Mouse (Mus musculus) forebrain, postnatal 0 days (tissue): Measurements from ENCODE around the gene Mast4. TPM values are rescaled to one million over a fixed set of nuclear protein-coding genes. Genes with fewer than 3 reads are reported as not detected.

Source experiments
- ATAC-seq: fragments of 200-750 bp; cut with Nextera tagmentation; 2 replicates; pipeline ENCODE4 v1.8.0; 2017; ENCODE audit warnings: mild to moderate bottlenecking, moderate library complexity
- DNase-seq: peaks from one replicate; pipeline ENCODE4 v3.0.0-alpha.2; 2015
- H3K27ac ChIP-seq: fragments of 300-500 bp; sonication (generic); 2 replicates; pipeline ENCODE4 v1.5.1; 2014; ENCODE audit warnings: low read depth, mild to moderate bottlenecking, antibody characterized with exemption, low read length, moderate library complexity, mixed read lengths
- H3K27me3 ChIP-seq: fragments of 300-500 bp; sonication (generic); 2 replicates; pipeline ENCODE4 v1.6.1; 2014; ENCODE audit warnings: mild to moderate bottlenecking, low read length, mixed read lengths; ENCODE audit not compliant: insufficient read depth
- H3K36me3 ChIP-seq: fragments of 300-500 bp; sonication (generic); 2 replicates; pipeline ENCODE4 v1.6.1; 2014; ENCODE audit warnings: mild to moderate bottlenecking, moderate library complexity; ENCODE audit not compliant: insufficient read depth
- H3K4me1 ChIP-seq: fragments of 300-500 bp; sonication (generic); 2 replicates; pipeline ENCODE4 v1.6.1; 2014; ENCODE audit warnings: antibody characterized with exemption; ENCODE audit not compliant: insufficient read depth
- H3K4me2 ChIP-seq: fragments of 300-500 bp; sonication (generic); 2 replicates; pipeline ENCODE4 v1.6.1; 2014; ENCODE audit warnings: low read depth, mild to moderate bottlenecking, moderate library complexity
- H3K4me3 ChIP-seq: fragments of 300-500 bp; sonication (generic); 2 replicates; pipeline ENCODE4 v1.5.1; 2014; ENCODE audit warnings: low read depth, low read length, mixed read lengths
- H3K9ac ChIP-seq: fragments of 300-500 bp; sonication (generic); 2 replicates; pipeline ENCODE4 v1.6.1; 2014; ENCODE audit warnings: mild to moderate bottlenecking
- H3K9me3 ChIP-seq: fragments of 300-500 bp; sonication (generic); 2 replicates; pipeline ENCODE4 v1.6.1; 2016; ENCODE audit warnings: low read length
- CTCF ChIP-seq: sonication (generic); IDR thresholded peaks from 2 replicates; pipeline ENCODE4 v1.5.1; 2016; ENCODE audit warnings: antibody characterized with exemption, control low read depth, low read depth
- WGBS: fragments of 180-500 bp; shearing (Covaris S2); extraction: QIAGEN DNeasy Blood & Tissue Kit; methylation state at CpG from one replicate; pipeline ENCODE4 v1.1.7; 2014; 5-methylcytosine and 5-hydroxymethylcytosine counted together
- polyA plus RNA-seq: library from polyadenylated mRNA; unstranded; fragments of >200 nt; fragmentation: Nextera tagmentation; extraction: Ambion mirVana; gene quantifications from 2 replicates; pipeline ENCODE4 v1.2.1, GENCODE M21; 2015
- total RNA-seq: library from RNA; depleted of rRNA; stranded (reverse); fragments of >200 nt; gene quantifications from 2 replicates; pipeline ENCODE4 v1.2.3, GENCODE M21; 2014

Mast4 gene
- total and polyA plus RNA-seq, 2 experiments from 2014 or later: 17.2 to 40.1 TPM

GRCm38 (mm10) chr13:102773169-102773568, 561.1 kb downstream of the Mast4 start:
- Histone ChIP-seq H3K4me1 (no peaks in the 10 kb centered on the region), H3K4me3 (no peak overlapping the region), H3K9ac (no peak overlapping the region), H3K27me3 (no peaks in the 10 kb centered on the region), H3K27ac (no peak overlapping the region), H3K36me3 (peaks cover 3% of the 10 kb centered on the region; the same call in 1 of the 2 replicates), H3K9me3 (no peaks in the 10 kb centered on the region), H3K4me2 (no peak overlapping the region)
- DNase-seq (no peak), ATAC-seq (no peak)
- 89% methylated on average over 9 of the region's 9 CpGs for WGBS
- TF ChIP-seq CTCF: no peak

DNA sequence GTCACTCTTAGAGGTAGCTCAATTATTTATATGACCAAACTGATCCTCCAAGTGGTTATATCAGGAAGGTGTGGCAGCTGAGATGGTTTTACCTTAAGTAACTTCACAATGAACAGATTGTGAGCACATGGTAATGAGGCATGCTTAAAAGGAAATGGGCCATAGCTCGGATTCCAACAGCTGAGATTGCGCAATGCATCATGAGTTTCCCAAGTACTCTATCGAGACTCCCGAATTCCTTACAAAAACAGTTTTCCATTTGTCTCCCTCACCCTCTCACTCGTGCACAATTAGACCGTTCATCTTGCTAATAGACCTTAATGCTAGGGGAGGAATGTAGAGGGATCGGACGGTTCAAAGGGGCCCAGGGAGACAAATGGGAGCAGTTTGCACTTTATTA, 564.1 kb downstream of the Mast4 start:
- no peak overlapping the region for H3K4me2 ChIP-seq
- DNase-seq: no peak
- H3K4me1 ChIP-seq: peaks cover 4% of the 10 kb centered on the region; the same call in 1 of the 2 replicates
- TF ChIP-seq CTCF: no peak
- no peak overlapping the region for H3K9ac ChIP-seq
- H3K9me3 ChIP-seq: no peaks in the 10 kb centered on the region
- 66% methylated on average over 8 of the region's 8 CpGs for WGBS
- no peak overlapping the region for H3K4me3 ChIP-seq
- H3K27ac ChIP-seq: no peak overlapping the region
- ATAC-seq: no peak
- H3K36me3 ChIP-seq: peaks cover 3% of the 10 kb centered on the region; the same call in 1 of the 2 replicates
- no peaks in the 10 kb centered on the region for H3K27me3 ChIP-seq

DNA sequence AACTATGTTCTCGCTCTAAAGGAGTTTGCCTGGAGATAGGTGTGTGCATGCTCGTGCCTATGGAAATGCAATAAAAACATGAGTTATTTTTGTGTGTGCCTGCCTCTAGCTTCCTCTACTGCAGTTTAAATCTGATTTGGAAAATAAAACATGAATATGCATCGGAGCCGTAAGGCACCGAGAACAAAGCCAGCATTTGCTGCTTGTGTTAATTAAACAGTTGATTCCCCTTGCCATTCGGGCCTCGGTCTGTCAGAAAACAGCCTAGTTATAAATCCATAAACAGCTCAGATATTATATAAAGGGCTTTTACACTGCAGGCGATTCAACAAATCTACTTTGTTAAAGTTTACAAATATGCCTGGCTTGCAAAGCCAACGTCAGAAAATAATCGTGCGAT, 565.8 kb downstream of the Mast4 start:
- H3K9ac ChIP-seq: no peak overlapping the region
- peaks cover 4% of the 10 kb centered on the region; the same call in 1 of the 2 replicates for H3K4me1 ChIP-seq
- 0 out of 2 replicates have a peak overlapping the region, but pooled peaks have one; percentile 10 for H3K27ac ChIP-seq
- peak; percentile 48 for DNase-seq
- H3K4me3 ChIP-seq: no peak overlapping the region
- no peak for TF ChIP-seq CTCF
- H3K9me3 ChIP-seq: no peaks in the 10 kb centered on the region
- no peak overlapping the region for H3K4me2 ChIP-seq
- peak; percentile 28; the same call in 1 of the 2 replicates for ATAC-seq
- H3K27me3 ChIP-seq: no peaks in the 10 kb centered on the region
- no peaks in the 10 kb centered on the region for H3K36me3 ChIP-seq
- 46% methylated on average over 11 of the region's 11 CpGs for WGBS

GRCm38 (mm10) chr13:102767110-102767509, 567.2 kb downstream of the Mast4 start:
- no peak for TF ChIP-seq CTCF
- WGBS: 65% methylated on average over 7 of the region's 7 CpGs

GRCm38 (mm10) chr13:102765216-102765615, 569.1 kb downstream of the Mast4 start:
- WGBS: 60% methylated on average over 11 of the region's 11 CpGs
- Histone ChIP-seq H3K4me2 (no peak overlapping the region), H3K27ac (no peak overlapping the region), H3K36me3 (0 out of 2 replicates have a peak, but pooled peaks cover 5% of the 10 kb centered on the region), H3K27me3 (no peaks in the 10 kb centered on the region), H3K9me3 (no peaks in the 10 kb centered on the region), H3K9ac (no peak overlapping the region), H3K4me3 (no peak overlapping the region), H3K4me1 (peaks cover 4% of the 10 kb centered on the region; the same call in 1 of the 2 replicates)
- ATAC-seq (peak; percentile 56), DNase-seq (peak; percentile 46)
- no peak for TF ChIP-seq CTCF

More at GRCm38 (mm10) chr13:102767110-102767509, 567.2 kb downstream of the Mast4 start:
- H3K4me3 ChIP-seq: no peak overlapping the region
- H3K36me3 ChIP-seq: no peaks in the 10 kb centered on the region
- H3K27me3 ChIP-seq: no peaks in the 10 kb centered on the region
- no peaks in the 10 kb centered on the region for H3K9me3 ChIP-seq
- H3K4me2 ChIP-seq: no peak overlapping the region
- ATAC-seq (no peak), DNase-seq (no peak)
- peaks cover 4% of the 10 kb centered on the region; the same call in 1 of the 2 replicates for H3K4me1 ChIP-seq
- no peak overlapping the region for H3K27ac ChIP-seq
- H3K9ac ChIP-seq: no peak overlapping the region

DNA sequence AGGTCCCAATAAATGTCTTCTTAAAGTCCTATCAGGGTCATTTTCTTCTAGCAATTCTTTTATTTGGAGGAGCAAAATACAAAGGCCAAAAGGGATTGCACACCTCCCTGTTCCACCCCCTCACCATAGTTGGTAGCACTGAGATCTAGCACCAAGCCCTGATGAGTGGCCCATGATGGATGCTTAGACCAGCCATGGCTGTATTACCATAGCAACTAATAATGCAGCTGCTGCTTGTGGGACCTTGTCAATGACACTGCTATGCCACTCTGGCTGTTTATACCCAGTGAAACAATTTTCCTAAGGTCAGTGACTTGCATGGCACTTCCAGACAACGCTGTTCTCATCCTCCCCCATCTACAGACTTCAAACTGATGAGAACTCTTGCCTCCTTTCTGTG, 570.1 kb downstream of the Mast4 start:
- H3K9me3 ChIP-seq: no peaks in the 10 kb centered on the region
- H3K36me3 ChIP-seq: 0 out of 2 replicates have a peak, but pooled peaks cover 5% of the 10 kb centered on the region
- DNase-seq (no peak), ATAC-seq (no peak)
- no peak for TF ChIP-seq CTCF
- WGBS: 95% methylated on average over 1 of the region's 1 CpGs
- peaks cover 4% of the 10 kb centered on the region; the same call in 1 of the 2 replicates for H3K4me1 ChIP-seq
- H3K27me3 ChIP-seq: no peaks in the 10 kb centered on the region
- H3K9ac ChIP-seq: no peak overlapping the region
- H3K27ac ChIP-seq: no peak overlapping the region
- no peak overlapping the region for H3K4me3 ChIP-seq
- H3K4me2 ChIP-seq: no peak overlapping the region

GRCm38 (mm10) chr13:102762203-102762602, 572.1 kb downstream of the Mast4 start:
- no peak overlapping the region for H3K4me3 ChIP-seq
- H3K4me2 ChIP-seq: no peak overlapping the region
- H3K9me3 ChIP-seq: no peaks in the 10 kb centered on the region
- no peak overlapping the region for H3K27ac ChIP-seq
- no peaks in the 10 kb centered on the region for H3K27me3 ChIP-seq
- H3K36me3 ChIP-seq: peaks cover 14% of the 10 kb centered on the region; the same call in 1 of the 2 replicates
- WGBS: 93% methylated on average over 10 of the region's 10 CpGs
- TF ChIP-seq CTCF: no peak
- H3K4me1 ChIP-seq: no peaks in the 10 kb centered on the region
- DNase-seq: no peak
- H3K9ac ChIP-seq: no peak overlapping the region
- no peak for ATAC-seq
